ENCODE assay signal across 17 mouse cellular contexts in genomic region chr6:28549374-28549773, GRCm38 (mm10).
DNase-seq lines count a peak whose midpoint lies in the region; ATAC-seq and TF ChIP-seq lines count a peak whose summit lies in the region.
"Had no signal": no experiment of that assay in that cellular context is flagged by ENCODE, and none has a peak within 500 bp of the region (broad histone marks: within the 10 kb centered on the region; RNA-seq: fewer than 3 reads in every experiment).

No protein-coding gene starts in this region.

- peaks cover 2% of the 10 kb centered on the region; the same call in 1 of the 2 replicates for H3K4me1 ChIP-seq in midbrain, postnatal 0 days (ENCODE audit: insufficient read depth, low read length)
- H3K4me1 ChIP-seq: embryonic facial prominence, embryonic 12.5 days had no signal

- H3K4me3 ChIP-seq in midbrain, postnatal 0 days (ENCODE audit: low read depth, low read length): no peak overlapping the region
- H3K4me3 ChIP-seq: embryonic facial prominence, embryonic 12.5 days; midbrain, embryonic 15.5 days; neural tube, embryonic 15.5 days had no signal

- no peak for TF ChIP-seq CTCF in midbrain, postnatal 0 days (IDR thresholded peaks at IDR 0.05)

- intact Hi-C loops in heart, postnatal 10 days (cut with DNase I): no loop called here

- DNase-seq in heart, adult 11 months: peak; percentile 71
- DNase-seq in heart, postnatal 10 days: no peak
- DNase-seq in adipocyte (ENCODE audit: low spot score): peak; percentile 88
- DNase-seq in cerebellum, adult 8-10 months: peak; percentile 56
- no peak for DNase-seq in urinary bladder, adult 18-20 months (ENCODE audit: low spot score in 2 of 2)
- no peak for DNase-seq in midbrain, postnatal 0 days (ENCODE audit: low spot score)
- DNase-seq: adrenal gland, adult 2 months; heart, adult 18-20 months; kidney, adult 18-20 months; right cerebral cortex, postnatal 14 days; thymus, adult 18-20 months had no signal

- H3K9ac ChIP-seq in midbrain, postnatal 0 days (replicated peaks; ENCODE audit: low read length, poor library complexity, severe bottlenecking): no peak overlapping the region
- H3K9ac ChIP-seq: embryonic facial prominence, embryonic 12.5 days; midbrain, embryonic 15.5 days; neural tube, embryonic 15.5 days had no signal

- no peak overlapping the region for H3K4me2 ChIP-seq in midbrain, postnatal 0 days (ENCODE audit: low read depth, low read length, poor library complexity, severe bottlenecking)
- H3K4me2 ChIP-seq: embryonic facial prominence, embryonic 12.5 days; midbrain, embryonic 15.5 days; neural tube, embryonic 15.5 days had no signal

- peaks cover 10% of the 10 kb centered on the region; the same call in 1 of the 2 replicates for H3K36me3 ChIP-seq in midbrain, postnatal 0 days (ENCODE audit: insufficient read depth, low read length)
- H3K36me3 ChIP-seq: midbrain, embryonic 15.5 days had no signal

- H3K27me3 ChIP-seq in midbrain, postnatal 0 days (ENCODE audit: insufficient read depth, low read length): no peaks in the 10 kb centered on the region
- H3K27me3 ChIP-seq: embryonic facial prominence, embryonic 12.5 days; midbrain, embryonic 15.5 days; neural tube, embryonic 15.5 days had no signal

- WGBS in midbrain, postnatal 0 days: 81% methylated on average over 2 of the region's 2 CpGs

- no peaks in the 10 kb centered on the region for H3K9me3 ChIP-seq in midbrain, postnatal 0 days (ENCODE audit: low read length)
- H3K9me3 ChIP-seq: embryonic facial prominence, embryonic 12.5 days; midbrain, embryonic 15.5 days; neural tube, embryonic 15.5 days had no signal

- ATAC-seq in erythroblast, adult 5-6 weeks (replicated peaks; ENCODE audit: low FRiP score, poor library complexity, severe bottlenecking): peak; percentile 29; the same call in 1 of the 2 replicates
- ATAC-seq in midbrain, postnatal 0 days (ENCODE audit: low FRiP score): no peak
- ATAC-seq: forebrain, embryonic 16.5 days; midbrain, embryonic 15.5 days had no signal

- H3K27ac ChIP-seq in midbrain, postnatal 0 days (ENCODE audit: low read depth, low read length): no peak overlapping the region
- H3K27ac ChIP-seq: embryonic facial prominence, embryonic 12.5 days; kidney, postnatal 0 days; midbrain, embryonic 15.5 days; neural tube, embryonic 15.5 days had no signal

Comparison
In these comparisons a context has a peak if more than half of its experiments do, and no peak if none do; other contexts are left out.
1. DNase-seq: peak in heart, adult 11 months (single experiment), adipocyte (single experiment) and cerebellum, adult 8-10 months (single experiment); none in heart, postnatal 10 days (0 of 2), urinary bladder, adult 18-20 months (0 of 2) and midbrain, postnatal 0 days (single experiment).